Mouse (Mus musculus): Measurements from ENCODE around the gene Prph. TPM values are rescaled to one million over a fixed set of nuclear protein-coding genes. Genes with fewer than 3 reads are reported as not detected.

Prph gene
- polyA plus RNA-seq, 1 experiment from 2014 or later = 66.3 TPM

GRCm38 (mm10) chr15:99096061-99096793 lies 41.3 kb downstream of the Prph start:
- Histone ChIP-seq H3K4me2 (ENCODE audit: low read depth, low read length) (peak overlapping the region; percentile 61), H3K4me1 (ENCODE audit: control insufficient read depth, insufficient read depth, low read length) (peaks cover 25% of the 10 kb centered on the region), H3K27me3 (replicated peaks; ENCODE audit: control insufficient read depth, insufficient read depth, low read length) (peaks cover 91% of the 10 kb centered on the region), H3K9ac (ENCODE audit: low read depth, low read length) (peak overlapping the region; percentile 9; the same call in 1 of the 2 replicates), H3K4me3 (ENCODE audit: low read depth, low read length) (peak overlapping the region; percentile 39), H3K36me3 (ENCODE audit: control insufficient read depth, insufficient read depth, low read length) (no peaks in the 10 kb centered on the region), H3K27ac (replicated peaks; ENCODE audit: low read depth, low read length) (no peak overlapping the region), H3K9me3 (ENCODE audit: control insufficient read depth, low read length) (no peaks in the 10 kb centered on the region)
- DNase-seq (ENCODE audit: low spot score) (no peak), ATAC-seq (ENCODE audit: low read depth) (no peak)
- 4% methylated on average over 23 of the region's 24 CpGs for WGBS

- Histone ChIP-seq H3K4me2 (ENCODE audit: low read depth, low read length) (peak overlapping the region; percentile 61), H3K9ac (ENCODE audit: low read depth, low read length) (peak overlapping the region; percentile 9; the same call in 1 of the 2 replicates), H3K9me3 (ENCODE audit: control insufficient read depth, low read length) (no peaks in the 10 kb centered on the region), H3K4me1 (ENCODE audit: control insufficient read depth, insufficient read depth, low read length) (peaks cover 25% of the 10 kb centered on the region), H3K27me3 (replicated peaks; ENCODE audit: control insufficient read depth, insufficient read depth, low read length) (peaks cover 87% of the 10 kb centered on the region), H3K36me3 (ENCODE audit: control insufficient read depth, insufficient read depth, low read length) (no peaks in the 10 kb centered on the region), H3K27ac (replicated peaks; ENCODE audit: low read depth, low read length) (no peak overlapping the region), H3K4me3 (ENCODE audit: low read depth, low read length) (peak overlapping the region; percentile 39)
- WGBS = under 1% methylated on average over 48 of the region's 58 CpGs
- DNase-seq (ENCODE audit: low spot score) = no peak
- no peak for ATAC-seq (ENCODE audit: low read depth)
Measured at GRCm38 (mm10) chr15:99096831-99097500, 42.0 kb downstream of the Prph start.

GRCm38 (mm10) chr15:99097840-99098492 lies 43.0 kb downstream of the Prph start:
- ATAC-seq (ENCODE audit: low read depth) (no peak), DNase-seq (ENCODE audit: low spot score) (no peak)
- peaks cover 77% of the 10 kb centered on the region for H3K27me3 ChIP-seq (replicated peaks; ENCODE audit: control insufficient read depth, insufficient read depth, low read length)
- peaks cover 25% of the 10 kb centered on the region for H3K4me1 ChIP-seq (ENCODE audit: control insufficient read depth, insufficient read depth, low read length)
- 1% methylated on average over 32 of the region's 39 CpGs for WGBS
- peak overlapping the region; percentile 39 for H3K4me3 ChIP-seq (ENCODE audit: low read depth, low read length)
- no peaks in the 10 kb centered on the region for H3K36me3 ChIP-seq (ENCODE audit: control insufficient read depth, insufficient read depth, low read length)
- H3K27ac ChIP-seq (replicated peaks; ENCODE audit: low read depth, low read length) = no peak overlapping the region
- no peaks in the 10 kb centered on the region for H3K9me3 ChIP-seq (ENCODE audit: control insufficient read depth, low read length)
- peak overlapping the region; percentile 61 for H3K4me2 ChIP-seq (ENCODE audit: low read depth, low read length)
- H3K9ac ChIP-seq (ENCODE audit: low read depth, low read length) = peak overlapping the region; percentile 37; the same call in 1 of the 2 replicates

- H3K36me3 ChIP-seq (ENCODE audit: control insufficient read depth, insufficient read depth, low read length) = no peaks in the 10 kb centered on the region
- H3K9me3 ChIP-seq (ENCODE audit: control insufficient read depth, low read length) = no peaks in the 10 kb centered on the region
- 2% methylated on average over 8 of the region's 9 CpGs for WGBS
- peaks cover 25% of the 10 kb centered on the region for H3K4me1 ChIP-seq (ENCODE audit: control insufficient read depth, insufficient read depth, low read length)
- DNase-seq (ENCODE audit: low spot score) (no peak), ATAC-seq (ENCODE audit: low read depth) (no peak)
- peaks cover 72% of the 10 kb centered on the region for H3K27me3 ChIP-seq (replicated peaks; ENCODE audit: control insufficient read depth, insufficient read depth, low read length)
- H3K9ac ChIP-seq (ENCODE audit: low read depth, low read length) = no peak overlapping the region
- H3K4me2 ChIP-seq (ENCODE audit: low read depth, low read length) = peak overlapping the region; percentile 61
- H3K27ac ChIP-seq (replicated peaks; ENCODE audit: low read depth, low read length) = no peak overlapping the region
- peak overlapping the region; percentile 39 for H3K4me3 ChIP-seq (ENCODE audit: low read depth, low read length)
Measured at GRCm38 (mm10) chr15:99098493-99098861, 43.5 kb downstream of the Prph start.

- Histone ChIP-seq H3K4me1 (ENCODE audit: control insufficient read depth, insufficient read depth, low read length) (peaks cover 21% of the 10 kb centered on the region), H3K4me2 (ENCODE audit: low read depth, low read length) (peak overlapping the region; percentile 61), H3K9me3 (ENCODE audit: control insufficient read depth, low read length) (no peaks in the 10 kb centered on the region), H3K27me3 (replicated peaks; ENCODE audit: control insufficient read depth, insufficient read depth, low read length) (peaks cover 66% of the 10 kb centered on the region), H3K9ac (ENCODE audit: low read depth, low read length) (no peak overlapping the region), H3K4me3 (ENCODE audit: low read depth, low read length) (peak overlapping the region; percentile 39), H3K27ac (replicated peaks; ENCODE audit: low read depth, low read length) (no peak overlapping the region), H3K36me3 (ENCODE audit: control insufficient read depth, insufficient read depth, low read length) (no peaks in the 10 kb centered on the region)
- ATAC-seq (ENCODE audit: low read depth) = peak; percentile 60
- peak; percentile 38 for DNase-seq (ENCODE audit: low spot score)
- under 1% methylated on average over 15 of the region's 15 CpGs for WGBS
Measured at GRCm38 (mm10) chr15:99099139-99099556, 44.2 kb downstream of the Prph start.

GRCm38 (mm10) chr15:99099984-99100383 lies 45.0 kb downstream of the Prph start:
- Histone ChIP-seq H3K4me1 (ENCODE audit: control insufficient read depth, insufficient read depth, low read length) (peaks cover 18% of the 10 kb centered on the region), H3K4me2 (ENCODE audit: low read depth, low read length) (no peak overlapping the region), H3K36me3 (ENCODE audit: control insufficient read depth, insufficient read depth, low read length) (no peaks in the 10 kb centered on the region), H3K9ac (ENCODE audit: low read depth, low read length) (no peak overlapping the region), H3K27me3 (replicated peaks; ENCODE audit: control insufficient read depth, insufficient read depth, low read length) (peaks cover 59% of the 10 kb centered on the region), H3K9me3 (ENCODE audit: control insufficient read depth, low read length) (no peaks in the 10 kb centered on the region), H3K4me3 (ENCODE audit: low read depth, low read length) (no peak overlapping the region), H3K27ac (replicated peaks; ENCODE audit: low read depth, low read length) (no peak overlapping the region)
- ATAC-seq (ENCODE audit: low read depth) (no peak), DNase-seq (ENCODE audit: low spot score) (no peak)
- WGBS = 50% methylated on average over 3 of the region's 3 CpGs

GRCm38 (mm10) chr15:99105238-99105637 lies 50.3 kb downstream of the Prph start:
- Histone ChIP-seq H3K27ac (replicated peaks; ENCODE audit: low read depth, low read length) (no peak overlapping the region), H3K4me1 (ENCODE audit: control insufficient read depth, insufficient read depth, low read length) (no peaks in the 10 kb centered on the region), H3K4me2 (ENCODE audit: low read depth, low read length) (no peak overlapping the region), H3K9ac (ENCODE audit: low read depth, low read length) (no peak overlapping the region), H3K9me3 (ENCODE audit: control insufficient read depth, low read length) (no peaks in the 10 kb centered on the region), H3K4me3 (ENCODE audit: low read depth, low read length) (no peak overlapping the region), H3K36me3 (ENCODE audit: control insufficient read depth, insufficient read depth, low read length) (no peaks in the 10 kb centered on the region), H3K27me3 (replicated peaks; ENCODE audit: control insufficient read depth, insufficient read depth, low read length) (0 out of 2 replicates have a peak, but pooled peaks cover 6% of the 10 kb centered on the region)
- DNase-seq (ENCODE audit: low spot score) (no peak), ATAC-seq (ENCODE audit: low read depth) (no peak)
- 75% methylated on average over 7 of the region's 7 CpGs for WGBS

GRCm38 (mm10) chr15:99107866-99108265 lies 52.9 kb downstream of the Prph start:
- DNase-seq (ENCODE audit: low spot score) (no peak), ATAC-seq (ENCODE audit: low read depth) (no peak)
- no peaks in the 10 kb centered on the region for H3K9me3 ChIP-seq (ENCODE audit: control insufficient read depth, low read length)
- no peaks in the 10 kb centered on the region for H3K36me3 ChIP-seq (ENCODE audit: control insufficient read depth, insufficient read depth, low read length)
- 83% methylated on average over 3 of the region's 3 CpGs for WGBS
- H3K4me2 ChIP-seq (ENCODE audit: low read depth, low read length) = no peak overlapping the region
- H3K4me1 ChIP-seq (ENCODE audit: control insufficient read depth, insufficient read depth, low read length) = no peaks in the 10 kb centered on the region
- no peak overlapping the region for H3K9ac ChIP-seq (ENCODE audit: low read depth, low read length)
- no peak overlapping the region for H3K4me3 ChIP-seq (ENCODE audit: low read depth, low read length)
- no peak overlapping the region for H3K27ac ChIP-seq (replicated peaks; ENCODE audit: low read depth, low read length)
- no peaks in the 10 kb centered on the region for H3K27me3 ChIP-seq (replicated peaks; ENCODE audit: control insufficient read depth, insufficient read depth, low read length)

Data from embryonic facial prominence, embryonic 14.5 days (tissue).